Mouse (Mus musculus) thymus, postnatal 25 days (tissue): ENCODE data around the gene Zfp444.
"Not testable (repeated sequence)": the region's sequence is repeated elsewhere in the genome, so short reads cannot be mapped to it uniquely, and the experiment has no call there.

Experiments used
- DNase-seq: peaks from one replicate; pipeline ENCODE4 v3.0.0; 2022

The Zfp444 gene

DNA sequence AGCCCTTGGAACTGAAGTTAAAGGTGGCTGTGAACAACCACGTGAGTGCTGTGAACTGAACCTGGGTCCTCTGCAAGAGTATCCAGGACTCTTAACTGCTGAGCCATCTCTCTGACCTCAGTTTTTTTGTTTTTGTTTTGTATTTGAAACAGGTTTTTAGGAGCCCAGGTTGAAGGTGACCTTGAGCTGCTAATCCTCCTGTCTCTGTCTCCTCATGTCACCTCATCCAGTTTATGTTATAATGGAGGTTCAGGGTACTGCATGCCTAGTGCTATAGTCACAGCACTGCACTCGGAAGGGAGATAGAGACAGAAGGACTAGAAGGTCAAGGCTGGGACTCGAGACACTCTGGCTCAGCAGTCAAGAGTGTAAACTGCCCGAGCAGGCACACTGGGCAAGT is 9.9 kb upstream of the Zfp444 start:
- no peak for DNase-seq

DNA sequence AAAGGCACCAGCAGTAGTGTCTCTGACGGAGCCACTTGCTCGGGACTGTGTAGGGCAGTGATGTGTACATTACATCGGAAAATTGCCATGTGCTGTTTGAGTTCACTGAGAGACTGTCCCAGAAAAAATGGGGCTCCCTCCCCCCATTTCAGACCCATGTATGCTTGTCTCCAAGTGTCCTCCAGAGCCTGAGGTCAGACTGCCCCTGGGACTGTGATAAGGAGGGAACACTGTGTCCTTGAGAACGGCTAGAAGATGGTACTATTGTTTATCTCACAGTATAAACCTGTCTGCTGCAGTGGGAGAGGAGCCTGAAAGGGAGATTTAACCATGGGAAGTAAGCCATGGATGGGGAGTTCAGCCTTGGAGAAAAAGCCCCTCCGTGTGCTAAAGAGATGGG is 7.4 kb upstream of the Zfp444 start:
- DNase-seq: no peak

DNA sequence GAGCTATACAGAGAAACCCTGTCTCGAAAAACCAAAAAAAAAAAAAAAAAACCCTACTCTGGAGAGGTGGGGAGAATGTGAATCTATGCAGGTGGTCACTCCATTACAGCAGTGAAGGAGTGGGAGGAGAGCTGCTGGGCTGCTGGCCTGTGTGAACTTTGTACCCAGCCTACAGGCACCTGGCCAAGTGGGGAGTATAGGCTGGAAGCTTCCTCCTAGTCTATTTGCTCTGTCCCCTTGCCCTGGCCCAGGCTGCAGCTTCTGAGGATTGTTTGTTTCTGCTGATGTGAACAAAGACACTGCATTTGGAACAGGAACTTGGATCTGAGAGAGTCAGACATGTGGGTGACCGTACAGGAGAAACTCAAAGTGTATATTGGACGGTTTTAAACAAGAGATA is 2.6 kb upstream of the Zfp444 start:
- DNase-seq: no peak

DNA sequence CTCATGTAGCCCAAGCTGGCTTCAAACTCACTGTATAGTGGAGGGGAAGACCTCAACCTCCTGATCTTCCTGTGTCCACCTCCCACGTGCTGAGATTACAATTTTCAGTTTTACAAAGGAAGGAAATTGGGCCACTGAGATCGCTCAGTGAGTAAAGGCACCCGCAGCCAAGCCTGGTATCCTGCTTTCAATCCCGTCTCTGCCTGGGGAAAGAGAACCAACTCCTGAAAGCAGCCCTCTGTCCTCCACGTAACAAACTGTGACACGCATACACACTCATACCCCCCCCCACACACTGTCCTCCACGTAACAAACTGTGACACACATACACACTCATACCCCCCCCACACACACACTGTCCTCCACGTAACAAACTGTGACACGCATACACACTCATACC is 1.6 kb upstream of the Zfp444 start:
- DNase-seq: no peak

DNA sequence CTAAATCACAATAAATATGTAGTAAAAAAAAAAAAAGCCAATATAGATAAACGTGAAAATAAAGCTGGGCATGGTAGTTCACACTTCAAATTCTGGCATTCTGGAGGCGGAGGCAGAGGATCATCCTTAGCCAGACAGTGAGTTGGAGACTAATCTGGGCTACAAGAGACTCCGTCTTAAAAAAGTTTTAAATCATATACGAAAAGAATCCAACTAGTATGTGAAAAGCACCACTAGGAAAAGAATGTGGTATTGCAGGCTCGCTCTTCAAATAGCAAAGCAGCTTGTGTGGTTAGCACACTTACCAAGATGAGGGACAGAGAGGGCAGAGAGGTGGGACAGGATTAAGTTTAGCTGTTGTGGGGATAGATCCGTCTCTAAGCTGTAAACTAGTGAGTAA is 1.2 kb upstream of the Zfp444 start:
- no peak for DNase-seq

DNA sequence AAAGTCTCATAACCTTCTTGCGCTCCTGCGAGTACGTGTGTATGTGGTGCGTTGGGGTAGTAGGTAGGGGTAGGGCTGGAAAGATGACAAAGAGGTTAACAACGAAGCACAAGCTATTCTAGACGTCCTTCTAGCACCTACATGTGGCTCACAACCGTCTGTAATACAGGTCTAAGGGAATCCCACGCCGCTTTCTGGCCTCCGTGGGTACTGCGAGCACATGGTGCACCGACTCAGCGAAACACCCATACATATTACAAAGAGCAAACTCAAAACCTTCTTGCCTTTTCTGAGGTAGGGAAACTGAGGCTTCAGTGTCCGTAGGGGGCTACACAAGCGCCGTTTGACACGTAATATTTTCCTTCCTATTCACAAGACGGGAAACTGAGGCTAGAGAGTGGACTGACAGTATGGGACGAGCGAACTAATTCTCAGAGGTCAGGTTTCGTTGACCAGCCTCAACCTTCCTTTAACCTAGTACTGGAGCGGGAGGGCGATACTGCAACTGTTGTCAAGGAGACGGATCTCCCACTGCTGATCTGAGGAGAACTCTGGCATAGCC is 501 bp upstream of the Zfp444 start:
- DNase-seq: peak; percentile 76

DNA sequence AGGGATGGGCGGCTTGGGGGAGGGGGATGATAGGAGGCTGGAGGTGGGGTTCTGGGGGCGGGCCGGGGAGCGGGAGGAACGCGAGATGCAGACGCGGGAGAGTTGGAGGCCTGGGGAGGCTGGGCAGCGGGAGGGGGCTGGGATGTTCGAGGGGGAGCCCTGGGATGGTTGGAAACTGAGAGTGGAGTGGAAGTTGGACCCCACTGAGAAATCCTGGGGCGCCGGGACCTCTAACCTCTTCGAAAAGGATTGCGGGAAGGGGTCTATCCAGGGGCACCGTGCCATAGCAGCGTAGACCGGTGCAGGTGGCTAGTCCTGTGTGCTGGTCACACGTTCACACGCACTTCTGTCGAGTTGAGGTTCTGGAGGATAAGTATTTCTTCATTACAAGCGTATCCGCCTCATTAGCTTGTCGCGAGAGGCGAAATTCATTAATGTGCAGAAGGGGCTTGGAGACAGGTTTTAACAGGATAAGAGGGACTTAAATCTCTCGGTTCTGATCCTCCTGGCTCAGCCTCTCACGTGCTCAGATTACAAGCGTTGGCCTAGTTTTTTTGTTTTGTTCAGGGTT is 733 bp downstream of the Zfp444 start:
- no peak for DNase-seq

DNA sequence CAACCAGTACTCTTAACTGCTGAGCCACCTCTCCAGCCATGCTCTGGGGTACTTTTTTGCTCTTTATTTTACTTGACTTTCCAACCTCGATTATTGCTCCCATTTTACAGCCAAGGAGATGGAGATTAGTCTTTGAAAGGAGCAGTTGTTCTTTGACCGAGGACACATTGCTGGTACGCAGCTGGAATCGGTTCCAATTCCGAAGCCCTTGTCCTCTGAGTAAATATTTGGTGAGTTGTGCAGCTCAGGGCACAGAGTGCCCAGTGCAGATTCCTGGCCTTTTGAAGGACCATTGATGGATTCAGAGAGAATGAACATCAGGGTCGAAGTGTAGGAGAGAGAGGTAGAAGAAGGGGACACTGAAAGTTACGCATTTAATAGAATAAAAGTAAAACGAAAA is 1.8 kb downstream of the Zfp444 start:
- DNase-seq: no peak

DNA sequence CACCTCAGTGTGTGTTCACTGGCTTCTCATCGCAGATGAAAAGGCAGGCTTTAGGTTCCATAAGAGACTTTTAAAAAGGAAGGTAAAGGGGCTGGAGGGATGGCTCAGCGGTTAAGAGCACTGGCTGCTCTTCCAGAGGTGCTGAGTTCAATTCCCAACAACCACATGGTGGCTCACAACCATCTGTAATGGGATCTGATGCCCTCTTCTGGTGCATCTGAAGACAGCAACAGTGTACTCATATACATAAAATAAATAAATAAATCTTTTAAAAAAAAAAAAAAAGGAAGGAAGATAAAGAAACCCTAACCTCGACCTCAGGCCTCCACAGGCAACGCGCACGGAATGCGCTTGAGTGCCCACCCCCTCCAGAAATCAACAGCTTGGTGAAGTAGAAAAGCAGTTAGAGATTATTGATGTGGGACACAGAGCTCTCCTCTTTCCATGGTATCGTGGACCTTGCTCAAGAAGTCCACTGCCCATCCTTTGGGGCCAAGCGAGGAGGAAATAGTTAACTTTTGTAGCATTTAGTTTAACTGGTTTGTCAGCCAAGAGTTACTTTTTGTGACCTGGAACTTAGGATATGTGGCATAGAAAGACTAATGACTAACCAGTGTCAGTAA is 2.5 kb downstream of the Zfp444 start:
- DNase-seq: peak; percentile 12

DNA sequence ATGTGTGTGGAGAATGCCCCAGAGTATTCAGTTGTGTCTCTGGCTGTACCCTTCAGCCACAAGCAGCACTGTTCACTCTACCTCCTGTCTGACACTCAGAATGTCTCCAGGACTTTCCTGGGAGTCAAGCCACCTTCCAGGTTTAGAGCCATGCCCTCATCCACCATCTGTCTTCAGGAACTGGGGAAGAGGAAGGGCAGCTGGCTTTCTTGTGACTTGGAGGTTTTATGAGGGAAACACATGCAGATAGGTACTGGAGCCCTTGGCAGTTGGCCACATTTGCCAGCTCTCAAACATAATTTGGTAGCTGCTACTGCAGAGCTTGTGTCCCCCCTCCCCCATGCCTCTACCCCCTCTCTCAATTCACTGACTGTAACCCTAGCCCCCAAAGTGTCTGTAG is 7.0 kb downstream of the Zfp444 start:
- no peak for DNase-seq

DNA sequence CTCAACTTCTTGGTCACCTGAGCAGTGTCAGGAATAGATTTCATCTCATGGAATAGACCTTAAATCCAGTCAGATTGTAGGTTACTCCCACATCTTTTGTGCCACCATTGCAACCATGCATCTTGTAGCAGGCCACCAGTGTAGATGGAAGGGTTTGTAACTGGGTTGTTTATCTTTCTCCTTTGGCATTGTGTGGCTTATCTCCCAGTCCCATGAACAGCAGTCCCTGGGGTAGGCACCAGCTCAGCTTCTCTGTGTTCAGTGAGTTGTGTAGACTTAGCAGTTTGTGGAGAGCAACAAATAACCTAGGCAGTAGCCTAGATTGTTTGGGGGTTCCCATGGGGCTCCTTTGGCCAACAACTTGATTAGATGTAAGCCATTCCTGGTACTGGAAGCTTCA is 10.9 kb downstream of the Zfp444 start:
- DNase-seq: no peak

DNA sequence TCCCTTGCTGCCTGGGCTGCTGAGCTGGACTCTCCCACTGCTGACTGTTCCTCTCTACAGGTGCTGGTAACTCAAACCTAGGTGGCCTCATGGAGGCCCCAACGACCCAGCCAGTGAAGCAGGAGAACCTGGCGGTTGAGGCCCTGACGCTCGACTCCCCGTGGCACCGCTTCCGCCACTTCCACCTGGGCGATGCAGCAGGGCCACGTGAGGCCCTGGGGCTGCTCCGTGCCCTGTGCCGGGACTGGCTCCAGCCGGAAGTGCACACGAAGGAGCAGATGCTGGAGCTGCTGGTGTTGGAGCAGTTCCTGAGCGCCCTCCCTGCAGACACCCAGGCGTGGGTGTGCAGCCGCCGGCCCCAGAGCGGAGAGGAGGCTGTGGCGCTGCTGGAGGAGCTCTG is 11.8 kb downstream of the Zfp444 start:
- no peak for DNase-seq

DNA sequence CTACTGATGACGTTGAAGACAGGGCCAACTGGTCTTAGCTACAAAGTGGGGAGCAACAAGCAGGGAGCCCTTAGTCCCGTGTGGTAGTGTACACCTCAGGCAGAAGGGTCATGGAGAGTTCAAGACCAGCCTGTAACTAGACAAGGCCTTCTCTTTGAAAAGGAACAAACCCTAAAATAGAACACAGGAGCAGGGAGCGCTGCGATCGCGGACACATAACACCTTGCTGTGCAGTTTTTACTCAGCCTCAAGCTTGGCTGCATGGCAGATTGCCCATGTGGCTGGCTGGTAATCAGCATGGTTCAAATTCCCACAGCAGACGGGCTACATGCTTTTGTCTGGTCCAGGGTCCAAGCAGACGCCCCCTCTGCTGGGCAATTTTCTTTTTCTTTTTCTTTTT is 12.5 kb downstream of the Zfp444 start:
- DNase-seq: no peak

DNA sequence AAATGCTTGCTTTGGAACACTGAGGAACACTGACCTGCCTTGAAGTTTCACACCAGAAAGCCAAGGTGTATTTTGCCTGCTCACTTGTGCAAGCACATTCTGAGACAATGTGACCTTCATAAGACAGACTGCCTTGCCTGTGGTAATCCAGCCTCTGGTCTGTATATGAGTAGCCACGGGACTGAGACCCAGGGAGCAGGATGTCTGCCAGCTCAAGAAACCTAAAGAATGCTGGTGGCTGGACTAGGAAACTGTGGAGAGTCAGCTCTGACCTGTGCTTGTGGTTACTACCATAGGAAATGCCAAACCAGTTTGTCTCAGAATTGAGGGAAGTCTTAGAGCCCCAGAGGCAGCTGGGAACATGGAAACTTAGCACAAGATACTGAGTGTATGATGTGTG is 13.4 kb downstream of the Zfp444 start:
- no peak for DNase-seq

DNA sequence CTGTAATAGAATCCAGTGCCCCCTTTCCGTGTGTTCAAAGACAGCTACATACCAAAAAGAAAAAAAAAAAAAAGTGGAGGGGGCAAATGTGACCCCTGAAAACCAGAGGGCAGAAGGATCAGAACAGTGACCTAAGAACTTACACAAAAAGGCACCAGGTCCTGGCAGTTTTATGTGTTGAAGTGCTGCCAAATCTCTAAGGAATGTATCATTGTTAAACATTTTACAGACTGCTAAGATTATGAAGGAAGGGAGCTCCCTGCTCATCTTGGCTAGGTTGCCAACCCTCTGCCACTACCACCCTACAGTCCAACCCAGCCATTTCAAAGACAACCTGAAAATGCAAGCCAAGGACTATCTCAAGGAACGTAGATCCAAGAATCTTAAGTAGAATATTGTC is 14.2 kb downstream of the Zfp444 start:
- DNase-seq: no peak

DNA sequence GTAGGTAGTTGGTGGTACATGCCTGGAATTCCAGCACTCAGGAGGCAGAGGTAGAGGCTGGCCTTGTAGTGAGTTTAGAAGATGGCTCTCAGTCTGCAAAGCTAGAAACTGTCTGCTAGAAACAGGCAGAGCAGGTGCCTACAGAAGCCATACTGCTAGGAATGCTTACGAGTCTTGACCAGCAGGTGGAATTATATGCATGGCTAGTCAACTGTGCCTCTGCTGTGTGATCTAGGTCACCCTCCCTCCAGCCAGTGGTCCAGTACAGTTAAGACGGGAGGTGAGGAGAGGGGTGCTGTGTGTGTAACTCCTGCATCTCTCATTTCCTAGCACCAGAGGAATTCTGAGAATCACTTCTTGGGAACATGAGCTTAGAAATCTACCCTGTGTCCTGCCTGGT is 14.7 kb downstream of the Zfp444 start:
- no peak for DNase-seq

DNA sequence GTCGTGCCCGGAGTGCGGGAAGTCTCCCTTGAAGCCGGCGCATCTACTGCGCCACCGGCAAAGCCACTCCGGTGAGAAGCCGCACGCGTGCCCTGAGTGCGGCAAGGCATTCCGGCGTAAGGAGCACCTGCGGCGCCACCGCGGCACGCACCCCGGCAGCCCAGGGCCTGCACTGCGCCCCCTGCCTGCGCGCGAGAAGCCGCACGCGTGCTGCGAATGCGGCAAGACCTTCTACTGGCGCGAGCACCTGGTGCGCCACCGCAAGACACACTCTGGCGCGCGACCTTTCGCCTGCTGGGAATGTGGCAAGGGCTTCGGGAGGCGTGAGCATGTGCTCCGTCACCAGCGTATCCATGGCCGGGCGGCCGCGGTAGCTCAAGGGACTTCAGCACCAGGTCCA is 17.5 kb downstream of the Zfp444 start:
- DNase-seq: no peak

DNA sequence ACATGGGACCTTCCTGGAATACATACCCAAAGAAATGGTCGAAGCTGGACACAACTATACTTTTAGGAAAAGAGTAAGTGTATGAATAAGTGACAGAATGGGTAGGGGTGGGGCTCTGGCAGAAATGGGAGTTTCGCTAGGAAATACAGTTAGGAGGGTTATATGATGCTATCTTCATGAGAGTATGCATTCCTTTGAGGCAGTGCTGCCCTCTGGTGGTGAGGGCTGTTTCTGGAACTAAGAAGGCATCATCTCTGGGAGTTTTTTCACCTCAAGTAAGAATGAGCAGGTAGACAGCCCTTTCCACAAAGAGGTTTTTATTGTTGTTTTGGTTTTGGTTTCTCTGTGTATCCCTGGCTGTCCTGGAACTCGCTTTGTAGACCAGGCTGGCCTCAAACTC is 19.4 kb downstream of the Zfp444 start:
- DNase-seq: peak; percentile 75

DNA sequence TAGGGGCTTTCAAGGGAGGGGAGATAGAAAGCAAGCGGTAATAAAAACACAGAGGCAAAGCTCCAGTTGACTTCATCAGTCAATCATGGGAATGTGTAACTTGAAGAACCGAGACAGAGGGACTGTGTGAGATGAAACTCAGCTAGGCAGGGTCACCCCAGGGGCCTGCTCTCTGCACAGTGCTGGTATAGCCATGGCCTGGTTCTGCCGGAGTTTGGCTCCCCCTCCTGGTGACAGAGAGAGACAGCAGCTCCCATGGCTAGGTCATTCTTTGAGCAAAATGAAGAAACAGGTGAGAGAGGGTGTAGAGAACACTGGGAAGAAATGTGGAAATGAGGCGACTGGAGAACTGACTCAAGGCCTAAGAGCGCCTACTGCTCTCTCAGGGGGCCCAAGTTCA is 22.1 kb downstream of the Zfp444 start:
- DNase-seq: peak; percentile 62

DNA sequence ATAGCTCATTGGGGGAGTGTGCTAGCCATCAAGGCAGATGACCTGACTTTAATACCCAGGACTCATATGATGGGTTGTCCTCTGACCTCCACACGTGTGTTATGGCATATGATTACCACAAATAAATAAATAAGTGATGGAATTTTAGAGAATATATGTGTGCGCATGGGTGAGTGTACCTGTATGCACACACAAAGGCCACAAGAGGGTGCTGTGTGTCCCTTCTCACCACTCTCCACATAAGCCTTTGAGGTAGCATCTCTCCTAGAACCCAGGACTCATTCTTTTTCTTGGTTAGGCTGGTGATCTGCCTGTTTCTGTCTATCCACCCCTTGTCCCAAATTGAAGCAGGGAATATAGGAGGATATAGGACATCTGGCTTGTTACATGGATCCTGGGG is 23.8 kb downstream of the Zfp444 start:
- DNase-seq: no peak

DNA sequence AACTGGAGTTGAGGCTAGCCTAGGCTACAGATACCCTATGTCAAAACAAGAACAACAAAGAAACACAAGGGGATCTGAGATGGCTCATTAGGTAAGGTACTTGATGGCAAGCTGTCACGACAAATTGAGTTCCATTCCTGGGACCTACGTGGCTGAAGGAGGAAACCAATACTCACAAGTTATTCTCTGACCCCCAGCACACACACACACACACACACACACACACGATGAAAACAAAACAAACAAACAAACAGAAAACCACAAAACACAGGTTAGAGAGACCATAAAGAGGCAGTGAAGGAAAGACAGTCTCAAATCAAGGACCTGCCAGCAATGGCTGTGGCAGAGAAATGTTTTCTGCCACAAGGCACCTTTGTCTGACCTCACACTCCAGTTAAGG is 24.8 kb downstream of the Zfp444 start, which contains the start of gene Galp:
Gene Galp (plus strand): TSS at position 301 of the 400 bp plus-strand sequence.
- no peak for DNase-seq

DNA sequence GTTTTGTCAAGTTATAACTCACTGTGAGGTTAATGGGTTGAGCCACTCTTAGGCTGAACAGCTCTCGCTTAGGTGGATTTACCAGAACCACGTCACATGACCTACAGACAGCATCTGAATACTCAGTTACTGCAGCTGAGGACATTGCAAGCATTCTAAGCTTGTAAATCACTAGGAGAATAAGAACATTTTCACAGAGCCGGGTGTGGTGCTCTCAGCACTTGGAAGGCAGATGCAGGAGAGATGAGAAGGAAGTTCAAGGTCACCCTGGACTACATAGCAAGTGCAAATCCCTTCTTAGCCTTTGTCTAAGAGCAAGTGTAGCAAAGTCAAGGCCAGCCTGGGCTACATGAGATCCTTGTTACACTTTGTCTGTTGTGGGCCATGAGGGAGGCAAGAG is 32.2 kb downstream of the Zfp444 start:
- DNase-seq: no peak

DNA sequence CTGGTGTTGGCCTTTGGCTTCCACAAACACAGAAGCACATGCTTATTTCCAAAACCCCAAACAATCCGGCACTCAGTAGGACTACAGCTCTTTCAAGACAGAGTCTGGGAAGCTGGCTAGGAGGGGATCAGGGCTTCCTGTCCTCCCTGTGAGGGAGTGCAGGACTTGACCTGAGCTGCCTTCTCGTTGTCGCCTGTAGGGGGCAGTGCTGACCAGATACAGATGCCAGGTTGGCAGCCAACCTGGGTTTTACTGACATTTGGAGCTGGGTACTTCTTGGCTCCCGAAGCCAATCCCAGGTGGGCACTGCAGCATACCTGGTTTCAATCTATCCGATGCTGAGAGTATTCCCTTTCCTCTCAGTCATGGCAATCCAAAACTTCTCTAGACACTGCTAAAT is 41.1 kb downstream of the Zfp444 start:
- peak; percentile 25 for DNase-seq

DNA sequence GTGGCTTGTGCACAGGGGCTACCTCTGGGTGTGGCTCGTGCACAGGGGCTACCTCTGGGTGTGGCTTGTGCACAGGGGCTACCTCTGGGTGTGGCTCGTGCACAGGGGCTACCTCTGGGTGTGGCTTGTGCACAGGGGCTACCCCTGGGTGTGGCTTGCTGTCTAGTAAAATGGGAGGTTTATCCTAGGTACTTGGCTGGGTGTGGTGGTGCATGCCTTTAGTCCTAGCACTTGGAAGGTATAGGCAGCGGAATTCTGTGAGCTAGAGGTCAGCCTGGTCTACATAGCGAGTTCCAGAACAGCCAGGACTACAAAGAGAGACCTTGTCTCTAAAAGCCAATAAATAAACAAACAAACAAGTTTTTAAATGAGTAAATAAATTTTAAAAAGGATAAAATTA is 42.7 kb downstream of the Zfp444 start:
- DNase-seq: not testable (repeated sequence)

DNA sequence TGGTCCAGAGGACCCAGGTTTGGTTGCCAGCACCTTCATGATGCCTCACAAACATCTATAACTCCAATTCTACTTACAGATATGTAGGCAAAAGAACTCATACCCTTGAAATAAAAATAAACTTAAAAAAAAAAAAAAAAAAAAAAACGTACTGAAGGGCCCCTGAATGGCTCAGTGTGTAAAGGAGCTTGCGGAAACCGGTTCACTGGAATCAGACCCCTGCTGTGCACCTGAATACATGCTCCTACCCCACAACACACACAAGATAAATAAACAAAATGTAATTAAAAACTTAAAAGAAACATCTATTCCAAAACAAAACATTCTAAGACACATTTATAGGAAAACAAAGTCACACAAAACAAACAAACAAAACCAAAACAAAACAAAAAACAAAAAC is 48.1 kb downstream of the Zfp444 start:
- no peak for DNase-seq
